Mouse (Mus musculus) megakaryocyte, embryonic 14.5 days (primary cell): ENCODE measurements around the gene Stra8.

Source experiments
- FLI1 ChIP-seq: IDR thresholded peaks from 2 replicates; pipeline ENCODE4 v1.6.1; 2012; ENCODE audit warnings: low read length, inconsistent platforms, mixed read lengths
- GATA1 ChIP-seq: IDR thresholded peaks from 3 replicates; pipeline ENCODE4 v1.6.1; 2012; ENCODE audit warnings: mixed read lengths, low read length, inconsistent platforms, borderline replicate concordance

- TF ChIP-seq GATA1 (no peak), FLI1 (no peak)
Measured at GRCm38 (mm10) chr6:34951518-34951917, 31.6 kb downstream of the Stra8 start.
